Mouse (Mus musculus) forebrain, embryonic 10.5 days (tissue): ENCODE measurements at regions not wholly inside any gene's neighbourhood (a gene's known extent, or its start where the extent isn't known, plus 50 kb on each side); places are given as distances from the start of the nearest gene placed in this dataset.

Experiments used
- DNase-seq: peaks from one replicate; pipeline ENCODE4 v3.0.0-alpha.2; 2017; ENCODE audit warnings: low spot score; ENCODE audit errors: extremely low spot score
- H3K27ac ChIP-seq: fragments of 300-500 bp; sonication (generic); 2 replicates; pipeline ENCODE4 v1.5.1; 2016; ENCODE audit warnings: mild to moderate bottlenecking
- H3K27me3 ChIP-seq: fragments of 300-500 bp; sonication (generic); 2 replicates; pipeline ENCODE4 v1.6.1; 2016; ENCODE audit warnings: mild to moderate bottlenecking; ENCODE audit not compliant: poor library complexity, severe bottlenecking
- H3K36me3 ChIP-seq: fragments of 300-500 bp; sonication (generic); replicated peaks from 2 replicates; pipeline ENCODE4 v1.6.1; 2016; ENCODE audit warnings: mild to moderate bottlenecking, moderate library complexity
- H3K4me1 ChIP-seq: fragments of 300-500 bp; sonication (generic); 2 replicates; pipeline ENCODE4 v1.6.1; 2016
- H3K4me3 ChIP-seq: fragments of 300-500 bp; sonication (generic); 2 replicates; pipeline ENCODE4 v1.5.1; 2016; ENCODE audit warnings: mild to moderate bottlenecking, moderate library complexity
- H3K9me3 ChIP-seq: fragments of 300-500 bp; sonication (generic); 2 replicates; pipeline ENCODE4 v1.6.1; 2016; ENCODE audit warnings: mild to moderate bottlenecking, moderate library complexity
- WGBS: fragments of 180-500 bp; shearing (Covaris S2); methylation state at CpG from one replicate; pipeline ENCODE4 v1.1.7; 2016; 5-methylcytosine and 5-hydroxymethylcytosine counted together

DNA sequence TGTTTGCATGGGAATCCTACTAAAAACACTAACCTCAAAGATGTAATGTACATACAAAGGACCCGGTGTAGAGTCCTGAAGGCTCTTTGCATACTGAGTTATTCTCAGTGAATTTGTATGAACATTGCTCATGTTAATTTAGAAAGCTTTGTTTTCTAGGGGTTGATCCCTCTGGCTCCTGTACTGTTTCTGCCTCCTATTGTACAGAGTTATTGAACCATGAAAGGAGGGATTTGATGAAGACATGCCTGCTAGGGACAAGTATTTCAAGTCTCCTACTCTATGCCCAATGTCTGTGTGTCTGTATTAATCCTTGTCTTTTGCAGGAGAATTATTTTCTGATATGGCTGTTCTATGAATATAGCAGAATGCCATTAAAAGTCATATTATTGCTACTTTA, 1425.1 kb downstream of the Fam181b start:
- WGBS: 67% methylated on average over 1 of the region's 1 CpGs
- no peaks in the 10 kb centered on the region for H3K9me3 ChIP-seq
- no peaks in the 10 kb centered on the region for H3K36me3 ChIP-seq
- H3K27me3 ChIP-seq: no peaks in the 10 kb centered on the region
- peaks cover 5% of the 10 kb centered on the region; the same call in 1 of the 2 replicates for H3K4me1 ChIP-seq
- no peak overlapping the region for H3K4me3 ChIP-seq
- no peak for DNase-seq
- no peak overlapping the region for H3K27ac ChIP-seq

DNA sequence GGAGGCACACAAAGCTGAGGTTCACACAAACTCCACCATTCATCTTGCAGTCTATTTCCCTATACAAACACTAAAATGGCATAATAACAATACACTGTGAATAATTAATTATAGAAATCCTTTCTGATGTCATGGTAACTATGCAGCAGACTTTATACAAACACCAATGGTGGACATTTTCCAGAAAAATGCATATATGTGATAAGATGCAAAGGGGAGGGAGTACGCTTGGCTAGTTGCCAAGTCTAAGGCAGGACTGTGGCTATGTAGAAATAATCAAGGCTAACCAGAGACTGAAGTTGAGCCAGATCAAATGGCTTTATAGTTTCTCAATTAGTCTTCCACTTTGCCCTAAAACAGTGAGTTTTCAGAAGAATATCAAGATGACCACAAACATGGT, 1437.3 kb downstream of the Fam181b start:
- Histone ChIP-seq H3K4me3 (no peak overlapping the region), H3K4me1 (no peaks in the 10 kb centered on the region), H3K36me3 (no peaks in the 10 kb centered on the region), H3K27me3 (no peaks in the 10 kb centered on the region), H3K27ac (no peak overlapping the region), H3K9me3 (peaks cover 17% of the 10 kb centered on the region)
- WGBS: 98% methylated on average over 1 of the region's 1 CpGs
- DNase-seq: no peak

DNA sequence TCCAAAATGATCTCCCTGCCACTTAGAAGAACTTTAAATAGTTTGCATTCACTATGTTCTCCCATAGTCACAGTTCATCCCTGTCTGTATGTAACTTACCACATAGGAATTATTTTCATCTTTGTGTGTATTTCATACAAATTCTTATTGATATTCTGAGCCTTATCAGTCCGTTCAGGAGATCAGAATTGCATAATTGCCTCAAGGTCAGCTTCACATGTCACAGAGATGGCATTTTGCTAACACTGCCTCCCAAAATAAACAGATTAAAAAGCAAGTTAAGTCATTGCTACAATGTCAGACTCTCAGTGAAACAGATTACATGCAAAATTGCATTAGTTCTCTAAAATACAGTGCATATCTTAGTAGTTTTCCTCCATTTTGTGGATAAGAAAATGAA, 1452.9 kb downstream of the Fam181b start:
- no peak for DNase-seq
- WGBS: 84% methylated on average over 1 of the region's 1 CpGs
- Histone ChIP-seq H3K27me3 (no peaks in the 10 kb centered on the region), H3K4me3 (no peak overlapping the region), H3K27ac (no peak overlapping the region), H3K4me1 (no peaks in the 10 kb centered on the region), H3K9me3 (no peaks in the 10 kb centered on the region), H3K36me3 (no peaks in the 10 kb centered on the region)

DNA sequence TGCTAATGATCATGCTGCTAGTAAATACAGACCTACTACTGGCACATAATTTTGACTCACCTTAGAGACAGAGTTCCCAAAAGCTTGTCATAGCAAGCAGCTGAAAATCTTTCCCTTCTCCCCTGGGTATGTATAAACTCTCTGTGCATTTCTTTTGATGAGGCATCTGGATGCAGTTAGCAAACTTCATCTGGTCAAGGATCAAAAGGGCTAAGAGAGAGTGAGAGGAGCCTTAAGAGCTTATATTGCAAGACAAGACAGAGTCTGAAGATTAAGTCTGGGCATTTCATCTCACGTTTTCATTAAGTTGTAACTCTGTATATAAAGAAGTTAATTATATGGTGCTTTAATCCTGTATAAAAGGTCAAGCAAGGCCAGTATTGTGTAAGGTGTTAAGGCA, 1468.7 kb downstream of the Fam181b start:
- Histone ChIP-seq H3K36me3 (no peaks in the 10 kb centered on the region), H3K27ac (no peak overlapping the region), H3K27me3 (no peaks in the 10 kb centered on the region), H3K4me1 (peaks cover 3% of the 10 kb centered on the region; the same call in 1 of the 2 replicates), H3K4me3 (no peak overlapping the region), H3K9me3 (no peaks in the 10 kb centered on the region)
- 19% methylated on average over 1 of the region's 1 CpGs for WGBS
- DNase-seq: no peak

DNA sequence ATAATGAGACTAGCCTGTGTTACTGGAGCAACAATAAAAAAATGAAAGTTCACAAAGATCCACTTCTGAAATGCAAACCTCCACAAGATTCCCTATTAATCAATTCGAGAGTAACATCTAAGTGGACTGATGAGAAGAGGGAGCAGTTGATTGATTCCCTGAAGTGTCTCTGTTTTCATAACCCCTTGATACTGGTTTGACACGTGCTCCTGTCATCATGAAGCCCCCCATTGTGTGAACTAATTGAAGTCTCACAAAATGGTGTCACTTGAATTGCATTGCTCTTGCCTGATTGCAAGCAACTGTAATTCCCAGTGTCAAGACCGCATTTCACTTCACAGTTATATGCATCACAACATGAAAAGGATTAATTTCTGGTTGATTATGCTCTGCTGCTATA, 1501.8 kb downstream of the Fam181b start:
- no peaks in the 10 kb centered on the region for H3K4me1 ChIP-seq
- WGBS: 73% methylated on average over 3 of the region's 3 CpGs
- no peaks in the 10 kb centered on the region for H3K36me3 ChIP-seq
- DNase-seq: no peak
- H3K4me3 ChIP-seq: no peak overlapping the region
- no peaks in the 10 kb centered on the region for H3K27me3 ChIP-seq
- no peaks in the 10 kb centered on the region for H3K9me3 ChIP-seq
- no peak overlapping the region for H3K27ac ChIP-seq

DNA sequence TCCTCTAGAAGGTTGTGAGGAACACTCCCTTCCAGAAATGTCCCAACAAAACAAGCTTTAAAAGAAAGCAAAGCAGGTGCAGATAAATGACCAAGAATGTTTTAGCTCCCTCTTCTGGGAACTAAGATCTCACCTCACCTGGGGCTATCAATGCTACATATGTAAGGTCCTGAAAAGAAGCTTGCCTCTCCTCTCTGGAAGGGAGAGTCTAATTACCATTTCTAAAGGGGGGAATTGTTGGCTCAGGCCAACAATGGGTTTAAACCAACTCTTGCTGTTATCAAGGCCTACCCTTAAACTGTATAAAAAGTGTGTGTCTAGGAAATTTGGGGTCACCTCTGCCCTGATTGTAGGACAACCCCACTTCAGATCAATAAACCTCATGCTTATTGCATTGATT, 1508.1 kb downstream of the Fam181b start:
- DNase-seq: no peak
- H3K27me3 ChIP-seq: no peaks in the 10 kb centered on the region
- H3K9me3 ChIP-seq: no peaks in the 10 kb centered on the region
- H3K36me3 ChIP-seq: no peaks in the 10 kb centered on the region
- H3K4me1 ChIP-seq: peaks cover 4% of the 10 kb centered on the region
- no peak overlapping the region for H3K27ac ChIP-seq
- H3K4me3 ChIP-seq: no peak overlapping the region

DNA sequence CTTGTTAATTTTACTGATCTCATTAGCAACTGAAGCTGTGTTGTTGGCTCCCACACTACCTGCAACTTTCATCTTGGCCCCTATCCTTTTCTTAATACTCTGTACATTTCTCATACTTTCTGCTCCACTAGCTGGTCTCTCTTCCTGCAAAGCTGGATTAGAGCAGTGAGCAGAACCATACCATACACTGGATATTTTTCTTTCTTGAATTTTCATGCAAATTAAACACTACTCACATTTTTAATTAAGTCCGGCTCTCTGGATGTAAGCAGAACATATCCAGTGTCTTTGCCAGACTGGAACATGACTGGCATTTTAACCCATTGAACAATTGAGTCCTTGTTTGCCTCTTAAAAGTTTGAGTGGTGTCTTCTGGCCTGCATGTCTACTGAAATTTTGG, 1515.0 kb downstream of the Fam181b start:
- 80% methylated on average over 1 of the region's 1 CpGs for WGBS
- no peaks in the 10 kb centered on the region for H3K36me3 ChIP-seq

DNA sequence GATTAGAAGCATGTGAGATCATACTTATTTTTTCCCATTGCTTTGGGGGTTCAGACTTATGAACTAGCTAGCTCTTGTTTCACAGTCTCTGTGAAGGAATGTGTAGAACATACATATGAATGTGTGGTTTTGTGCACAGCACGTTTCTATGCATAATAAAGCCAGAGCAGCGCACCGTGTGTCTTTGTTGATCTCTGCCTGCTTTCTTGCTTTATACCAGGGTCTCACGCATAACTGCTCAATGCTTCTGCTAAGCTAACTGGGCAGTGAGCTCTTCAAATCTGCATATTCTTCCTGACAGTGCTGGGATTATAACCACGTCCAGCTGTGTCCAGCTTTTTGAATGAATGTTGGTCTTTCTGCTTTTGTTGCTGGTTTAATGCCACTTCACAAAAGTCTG, 1539.3 kb downstream of the Fam181b start:
- Histone ChIP-seq H3K36me3 (no peaks in the 10 kb centered on the region), H3K27ac (no peak overlapping the region)
- 61% methylated on average over 5 of the region's 5 CpGs for WGBS

More for the DNA sequence above, 1515.0 kb downstream of the Fam181b start:
- Histone ChIP-seq H3K27me3 (no peaks in the 10 kb centered on the region), H3K4me1 (no peaks in the 10 kb centered on the region), H3K27ac (no peak overlapping the region), H3K9me3 (no peaks in the 10 kb centered on the region), H3K4me3 (no peak overlapping the region)
- DNase-seq: no peak

DNA sequence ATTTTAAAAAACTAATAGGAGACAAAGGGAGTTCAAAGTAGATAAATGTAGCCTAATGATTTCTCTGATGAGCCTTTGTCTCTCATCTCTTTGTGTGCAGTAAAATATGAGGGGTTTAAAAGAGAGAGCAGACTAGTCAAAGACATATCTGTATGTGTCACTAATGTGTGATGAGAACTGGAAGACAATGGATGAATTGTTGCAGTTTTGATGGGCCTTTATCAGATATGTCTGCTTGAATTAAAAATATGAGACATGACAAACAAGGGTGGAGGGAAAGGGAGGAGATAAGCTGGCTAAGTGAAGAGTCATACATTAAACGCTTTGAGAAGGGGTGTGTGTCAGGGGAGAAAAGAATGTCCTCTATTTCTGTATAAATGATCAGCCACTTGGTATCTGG, 1544.9 kb downstream of the Fam181b start:
- DNase-seq: no peak
- H3K9me3 ChIP-seq: no peaks in the 10 kb centered on the region
- H3K4me3 ChIP-seq: no peak overlapping the region
- no peaks in the 10 kb centered on the region for H3K36me3 ChIP-seq
- H3K27ac ChIP-seq: no peak overlapping the region
- no peaks in the 10 kb centered on the region for H3K27me3 ChIP-seq
- 88% methylated on average over 1 of the region's 1 CpGs for WGBS
- no peaks in the 10 kb centered on the region for H3K4me1 ChIP-seq

More for the DNA sequence above, 1539.3 kb downstream of the Fam181b start:
- H3K27me3 ChIP-seq: no peaks in the 10 kb centered on the region
- peaks cover 9% of the 10 kb centered on the region for H3K4me1 ChIP-seq
- H3K9me3 ChIP-seq: no peaks in the 10 kb centered on the region
- no peak overlapping the region for H3K4me3 ChIP-seq
- DNase-seq: no peak

DNA sequence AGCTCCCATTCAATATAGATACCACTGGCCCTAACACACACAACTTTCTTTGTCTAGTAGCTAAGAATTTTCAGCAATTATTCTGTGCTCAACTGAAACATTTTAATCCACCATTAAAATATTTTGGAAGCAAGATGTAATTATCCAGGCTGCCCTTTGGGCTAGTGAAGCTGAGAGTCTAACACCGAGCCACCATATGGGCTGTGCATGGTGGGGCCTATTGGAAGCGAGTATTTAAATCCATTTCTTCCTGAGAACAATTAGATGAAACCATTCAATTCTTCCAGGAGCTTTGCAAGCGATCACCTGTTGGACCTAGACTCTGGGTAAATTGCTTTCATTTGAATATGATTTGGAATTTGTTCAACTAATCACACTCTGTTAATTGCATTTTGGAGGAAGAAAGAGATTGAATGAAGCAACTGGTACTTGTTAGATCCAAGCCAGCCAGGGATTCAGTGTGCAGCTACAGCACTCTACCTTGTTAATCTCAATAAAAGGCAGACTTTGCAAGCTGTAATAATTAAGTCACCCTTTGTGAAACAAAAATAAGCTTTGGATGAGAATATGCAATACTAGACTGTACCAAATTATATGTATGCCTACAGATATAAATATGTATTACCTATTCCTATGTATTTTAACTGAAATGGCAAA, 1533.6 kb upstream of the Tenm4 start:
- Histone ChIP-seq H3K27me3 (no peaks in the 10 kb centered on the region), H3K9me3 (no peaks in the 10 kb centered on the region), H3K4me1 (no peaks in the 10 kb centered on the region; the same call in 1 of the 2 replicates), H3K27ac (no peak overlapping the region), H3K4me3 (no peak overlapping the region), H3K36me3 (no peaks in the 10 kb centered on the region)
- no peak for DNase-seq
- 65% methylated on average over 3 of the region's 3 CpGs for WGBS

DNA sequence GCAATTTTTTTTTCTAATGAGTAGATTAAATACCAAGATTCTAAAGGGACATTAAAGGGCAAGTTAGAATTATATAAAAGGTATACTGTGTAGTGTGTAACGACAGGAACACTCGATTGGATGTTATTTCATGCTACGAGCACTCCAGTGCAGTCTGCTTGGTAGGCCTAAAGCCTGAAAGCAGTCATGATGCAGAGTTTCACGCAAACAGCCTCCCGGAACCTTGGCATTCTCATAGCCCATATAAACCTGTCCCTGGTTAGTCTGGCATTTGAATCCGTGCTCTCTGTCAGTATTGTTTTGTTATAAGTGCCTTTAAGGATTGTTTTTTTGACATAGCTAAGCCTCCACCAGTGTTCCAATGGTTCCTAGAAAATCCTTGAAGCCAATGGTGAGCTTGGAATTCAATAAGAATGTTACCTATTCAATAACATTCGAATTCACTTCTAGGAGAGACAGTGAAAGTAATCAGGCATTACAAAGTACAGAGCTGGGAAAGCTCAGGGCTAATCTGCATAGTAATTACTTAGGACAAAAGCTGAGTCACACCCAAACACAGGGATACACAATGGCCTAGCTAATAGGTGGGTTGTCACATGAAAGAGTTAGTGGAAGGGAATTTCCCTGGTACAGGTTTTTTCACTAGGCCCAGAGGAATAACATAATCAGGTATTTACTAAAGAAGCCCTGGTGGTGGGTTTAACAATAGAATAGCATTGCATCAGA, 1526.3 kb upstream of the Tenm4 start:
- H3K27me3 ChIP-seq: no peaks in the 10 kb centered on the region
- H3K4me1 ChIP-seq: peaks cover 22% of the 10 kb centered on the region
- no peak for DNase-seq
- H3K27ac ChIP-seq: peak overlapping the region; percentile 53
- H3K9me3 ChIP-seq: no peaks in the 10 kb centered on the region
- no peaks in the 10 kb centered on the region for H3K36me3 ChIP-seq
- no peak overlapping the region for H3K4me3 ChIP-seq
- 37% methylated on average over 7 of the region's 7 CpGs for WGBS

DNA sequence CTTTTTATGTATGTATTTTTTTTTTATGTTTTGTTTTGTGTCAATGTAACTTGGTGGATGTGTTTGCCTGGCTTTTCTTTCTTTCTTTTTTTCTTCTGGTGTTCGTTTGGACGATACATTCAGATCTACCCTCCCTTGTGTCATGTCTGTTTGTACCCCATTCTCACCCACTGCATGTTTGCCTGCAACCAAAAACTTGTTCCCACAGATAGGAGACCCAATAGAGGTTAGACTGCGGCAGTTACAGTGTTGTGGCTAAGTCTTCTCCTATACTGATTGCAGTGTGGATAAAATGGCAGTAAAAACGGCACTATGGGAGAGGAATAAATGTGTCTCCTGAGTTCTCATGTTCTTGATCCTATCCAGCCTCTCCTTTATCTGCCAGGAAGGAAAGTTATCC, 1525.7 kb upstream of the Tenm4 start:
- H3K36me3 ChIP-seq: no peaks in the 10 kb centered on the region
- no peak overlapping the region for H3K4me3 ChIP-seq
- WGBS: 37% methylated on average over 4 of the region's 4 CpGs
- peaks cover 22% of the 10 kb centered on the region for H3K4me1 ChIP-seq
- no peaks in the 10 kb centered on the region for H3K27me3 ChIP-seq
- no peaks in the 10 kb centered on the region for H3K9me3 ChIP-seq
- H3K27ac ChIP-seq: peak overlapping the region; percentile 78
- DNase-seq: no peak

DNA sequence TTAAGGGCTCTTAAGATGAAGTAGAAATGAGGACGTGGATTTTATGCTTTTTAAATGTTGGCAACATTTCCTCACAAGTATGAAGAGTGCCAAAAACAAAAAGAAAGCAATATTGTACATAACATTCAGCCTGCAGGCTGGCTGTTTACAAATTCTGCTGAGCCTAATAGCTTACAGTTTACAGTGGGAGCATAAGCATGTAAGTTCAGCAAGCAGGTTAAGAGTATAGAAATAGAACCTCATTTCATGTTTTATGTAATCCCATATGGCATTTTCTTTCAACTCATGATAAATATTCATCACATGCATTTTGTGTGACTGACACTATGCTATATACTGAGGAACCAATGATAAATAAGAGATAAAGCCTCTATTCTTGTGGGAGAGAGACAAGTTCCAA, 1520.6 kb upstream of the Tenm4 start:
- H3K9me3 ChIP-seq: no peaks in the 10 kb centered on the region
- H3K27me3 ChIP-seq: no peaks in the 10 kb centered on the region
- DNase-seq: no peak
- 74% methylated on average over 1 of the region's 1 CpGs for WGBS
- H3K4me1 ChIP-seq: peaks cover 9% of the 10 kb centered on the region
- H3K4me3 ChIP-seq: no peak overlapping the region
- H3K36me3 ChIP-seq: no peaks in the 10 kb centered on the region
- H3K27ac ChIP-seq: no peak overlapping the region
